Mouse (Mus musculus): ENCODE data around the gene E2f4. TPM values are rescaled to one million over a fixed set of nuclear protein-coding genes. Genes with fewer than 3 reads are reported as not detected.
"Not testable (repeated sequence)": the region's sequence is repeated elsewhere in the genome, so short reads cannot be mapped to it uniquely, and the experiment has no call there.

E2f4 gene
- total RNA-seq, 2 experiments from 2014 or later, result 50.5 to 55.7 TPM

- DNase-seq (ENCODE audit: low spot score in 2 of 2), result not testable (repeated sequence)
Observed at GRCm38 (mm10) chr8:105291802-105292201, 5.7 kb upstream of the E2f4 start.

GRCm38 (mm10) chr8:105292471-105292870 lies 5.0 kb upstream of the E2f4 start:
- no peak for DNase-seq (ENCODE audit: low spot score in 2 of 2)

- DNase-seq (ENCODE audit: low spot score in 2 of 2), result no peak
Observed at GRCm38 (mm10) chr8:105293405-105293804, 4.1 kb upstream of the E2f4 start.

GRCm38 (mm10) chr8:105294776-105295175 lies 2.7 kb upstream of the E2f4 start:
- no peak for DNase-seq (ENCODE audit: low spot score in 2 of 2)

GRCm38 (mm10) chr8:105295256-105295655 lies 2.2 kb upstream of the E2f4 start:
- no peak for DNase-seq (ENCODE audit: low spot score in 2 of 2)

- no peak for DNase-seq (ENCODE audit: low spot score in 2 of 2)
Observed at GRCm38 (mm10) chr8:105295895-105296573, 1.4 kb upstream of the E2f4 start, which contains the start of gene Exoc3l. Gene Exoc3l, minus strand, starts transcription at chr8:105296101.

- no peak for DNase-seq (ENCODE audit: low spot score in 2 of 2)
Observed at GRCm38 (mm10) chr8:105298351-105299252, 1.1 kb downstream of the E2f4 start.

- no peak for DNase-seq (ENCODE audit: low spot score in 2 of 2)
Observed at GRCm38 (mm10) chr8:105299962-105300361, 2.5 kb downstream of the E2f4 start.

GRCm38 (mm10) chr8:105303396-105303795 lies 5.9 kb downstream of the E2f4 start:
- DNase-seq (ENCODE audit: low spot score in 2 of 2), result no peak

- no peak for DNase-seq (ENCODE audit: low spot score in 2 of 2)
Observed at GRCm38 (mm10) chr8:105303874-105304273, 6.4 kb downstream of the E2f4 start.

GRCm38 (mm10) chr8:105304325-105305210 lies 7.1 kb downstream of the E2f4 start:
- no peak for DNase-seq (ENCODE audit: low spot score in 2 of 2)

- no peak for DNase-seq (ENCODE audit: low spot score in 2 of 2)
Observed at GRCm38 (mm10) chr8:105305211-105306145, 8.0 kb downstream of the E2f4 start, which contains the start of gene Elmo3. Gene Elmo3, plus strand, starts transcription at chr8:105305601.

GRCm38 (mm10) chr8:105306146-105306691 lies 8.8 kb downstream of the E2f4 start:
- DNase-seq (ENCODE audit: low spot score in 2 of 2), result no peak

GRCm38 (mm10) chr8:105307670-105308069 lies 10.2 kb downstream of the E2f4 start:
- DNase-seq (ENCODE audit: low spot score in 2 of 2), result no peak

- DNase-seq (ENCODE audit: low spot score in 2 of 2), result no peak
Observed at GRCm38 (mm10) chr8:105308428-105308827, 11.0 kb downstream of the E2f4 start.

GRCm38 (mm10) chr8:105309142-105309847 lies 11.8 kb downstream of the E2f4 start:
- DNase-seq (ENCODE audit: low spot score in 2 of 2), result no peak

- no peak for DNase-seq (ENCODE audit: low spot score in 2 of 2)
Observed at GRCm38 (mm10) chr8:105310118-105310517, 12.7 kb downstream of the E2f4 start.

- DNase-seq (ENCODE audit: low spot score in 2 of 2), result no peak
Observed at GRCm38 (mm10) chr8:105311718-105312117, 14.3 kb downstream of the E2f4 start.

- DNase-seq (ENCODE audit: low spot score in 2 of 2), result no peak
Observed at GRCm38 (mm10) chr8:105312891-105313481, 15.5 kb downstream of the E2f4 start.
